Mouse (Mus musculus): ENCODE data around the gene Lta. TPM values are rescaled to one million over a fixed set of nuclear protein-coding genes. Genes with fewer than 3 reads are reported as not detected.

Gene Lta
- polyA plus RNA-seq, 1 experiment from 2014 or later: not detected

DNA sequence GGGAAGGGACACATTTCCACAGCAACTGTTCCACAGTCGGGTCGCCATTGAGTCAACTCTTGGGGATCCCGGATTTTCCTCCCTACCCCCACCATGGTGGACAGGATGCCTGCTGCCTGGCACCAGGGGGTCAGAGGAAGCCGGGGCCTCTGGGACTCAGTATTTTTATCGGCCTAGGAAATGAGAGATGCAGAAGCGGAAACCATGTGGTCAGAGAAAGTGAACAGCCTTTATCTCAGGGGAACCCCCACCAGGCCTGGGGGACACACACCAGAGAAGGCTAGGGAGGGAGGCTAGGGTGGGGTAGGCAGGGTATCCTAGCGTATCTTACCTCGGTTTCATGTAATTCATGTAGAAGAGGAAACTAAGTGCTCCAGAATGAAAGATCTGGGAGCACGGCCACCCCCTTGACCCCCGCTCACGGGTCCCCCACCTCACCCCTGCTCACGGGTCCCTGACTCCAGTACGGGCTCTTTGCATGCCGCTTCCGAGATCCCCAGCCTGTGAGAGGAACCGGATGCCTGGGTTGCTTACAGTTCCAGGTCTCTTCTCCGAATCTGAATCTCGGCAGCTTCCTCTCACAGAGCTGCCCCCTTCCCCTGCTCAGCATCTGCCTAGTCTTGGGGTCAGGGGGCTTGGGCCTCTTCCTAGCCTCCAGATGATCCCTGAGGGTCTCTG, 13.5 kb upstream of the Lta start:
- Histone ChIP-seq H3K36me3 (peaks cover 46% of the 10 kb centered on the region), H3K27ac (peak overlapping the region; percentile 0; the same call in 1 of the 2 replicates), H3K4me3 (no peak overlapping the region), H3K27me3 (ENCODE audit: insufficient read depth, poor library complexity, severe bottlenecking) (no peaks in the 10 kb centered on the region), H3K9me3 (no peaks in the 10 kb centered on the region), H3K4me1 (replicated peaks) (peaks cover 9% of the 10 kb centered on the region; the same call in 1 of the 2 replicates)
- 82% methylated on average over 18 of the region's 18 CpGs for WGBS
- DNase-seq (ENCODE audit: low spot score): no peak

GRCm38 (mm10) chr17:35213071-35213470, 7.9 kb upstream of the Lta start:
- H3K27ac ChIP-seq: no peak overlapping the region

DNA sequence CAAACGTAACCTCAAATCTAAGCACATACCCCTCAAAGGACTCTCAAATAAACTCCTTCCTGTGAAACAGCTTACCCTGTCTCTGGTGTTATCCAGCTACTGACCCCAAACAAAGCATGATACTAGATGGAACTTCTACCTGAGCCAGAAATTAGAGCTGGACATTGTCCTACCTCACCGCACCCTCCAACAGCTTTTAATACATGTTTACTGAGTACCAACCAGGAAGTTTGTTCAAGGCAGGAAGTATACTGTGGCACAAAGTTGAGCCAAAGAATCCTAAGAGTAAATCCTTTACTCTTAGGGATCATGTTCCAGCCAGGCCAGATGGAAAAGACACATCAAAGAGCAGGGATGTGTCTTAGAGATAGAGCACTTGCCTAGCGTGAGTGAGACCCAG, 5.4 kb upstream of the Lta start:
- H3K27me3 ChIP-seq (ENCODE audit: insufficient read depth, poor library complexity, severe bottlenecking): no peaks in the 10 kb centered on the region
- WGBS: 87% methylated on average over 3 of the region's 3 CpGs
- H3K36me3 ChIP-seq: no peaks in the 10 kb centered on the region
- no peaks in the 10 kb centered on the region for H3K9me3 ChIP-seq
- H3K27ac ChIP-seq: no peak overlapping the region
- H3K4me1 ChIP-seq (replicated peaks): 0 out of 2 replicates have a peak, but pooled peaks cover 3% of the 10 kb centered on the region
- no peak overlapping the region for H3K4me3 ChIP-seq
- no peak for DNase-seq (ENCODE audit: low spot score)

More at GRCm38 (mm10) chr17:35213071-35213470, 7.9 kb upstream of the Lta start:
- Histone ChIP-seq H3K9me3 (no peaks in the 10 kb centered on the region), H3K36me3 (no peaks in the 10 kb centered on the region), H3K4me1 (replicated peaks) (0 out of 2 replicates have a peak, but pooled peaks cover 3% of the 10 kb centered on the region), H3K4me3 (no peak overlapping the region), H3K27me3 (ENCODE audit: insufficient read depth, poor library complexity, severe bottlenecking) (no peaks in the 10 kb centered on the region)
- no peak for DNase-seq (ENCODE audit: low spot score)
- WGBS: 95% methylated on average over 5 of the region's 5 CpGs

DNA sequence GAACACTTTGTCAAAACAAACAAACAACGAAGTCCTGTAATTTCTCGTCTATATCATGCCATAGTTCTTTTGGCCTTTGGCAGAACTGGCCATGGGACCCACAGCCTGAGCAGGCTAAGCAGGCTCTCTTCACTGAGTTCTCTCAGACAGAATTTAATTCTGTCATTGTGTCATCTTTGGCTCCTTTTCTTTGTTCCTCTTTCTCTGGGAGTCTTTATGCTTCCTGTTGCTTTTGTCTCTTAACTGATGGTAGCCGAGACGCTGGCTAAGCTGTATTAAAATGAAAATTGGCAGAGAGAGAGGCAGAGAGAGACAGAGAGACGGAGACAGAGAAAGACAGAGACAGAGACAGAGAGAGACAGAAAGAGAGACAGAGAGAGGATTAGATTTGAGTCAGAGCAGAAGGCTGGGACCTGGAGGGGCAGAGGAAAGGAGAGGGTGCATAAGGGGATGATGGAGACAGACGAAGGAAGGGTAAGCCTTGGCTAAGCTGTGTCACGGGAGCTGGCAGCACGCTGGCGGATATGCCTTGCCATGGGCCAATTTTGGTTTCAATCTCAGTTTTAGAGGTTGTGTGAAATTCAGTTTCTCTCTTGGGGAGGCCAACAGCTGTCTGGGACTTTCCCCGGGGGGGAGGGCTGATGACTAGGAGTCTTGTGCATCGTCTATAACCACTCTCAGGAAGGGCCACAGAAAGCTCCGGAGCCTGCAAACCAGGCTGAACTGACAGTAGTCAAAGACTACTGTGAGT, 4.8 kb upstream of the Lta start:
- no peak overlapping the region for H3K27ac ChIP-seq
- H3K4me3 ChIP-seq: no peak overlapping the region
- WGBS: 78% methylated on average over 12 of the region's 12 CpGs
- no peaks in the 10 kb centered on the region for H3K36me3 ChIP-seq
- no peaks in the 10 kb centered on the region for H3K9me3 ChIP-seq
- no peak for DNase-seq (ENCODE audit: low spot score)
- peaks cover 5% of the 10 kb centered on the region for H3K27me3 ChIP-seq (ENCODE audit: insufficient read depth, poor library complexity, severe bottlenecking)
- peaks cover 8% of the 10 kb centered on the region; the same call in 1 of the 2 replicates for H3K4me1 ChIP-seq (replicated peaks)

- H3K9me3 ChIP-seq: no peaks in the 10 kb centered on the region
- DNase-seq (ENCODE audit: low spot score): no peak
- peaks cover 51% of the 10 kb centered on the region for H3K27me3 ChIP-seq (ENCODE audit: insufficient read depth, poor library complexity, severe bottlenecking)
- no peaks in the 10 kb centered on the region for H3K36me3 ChIP-seq
- H3K4me1 ChIP-seq (replicated peaks): peaks cover 16% of the 10 kb centered on the region; the same call in 1 of the 2 replicates
- no peak overlapping the region for H3K27ac ChIP-seq
- H3K4me3 ChIP-seq: no peak overlapping the region
- WGBS: 60% methylated on average over 10 of the region's 10 CpGs
Measured at GRCm38 (mm10) chr17:35205380-35205769, 224 bp upstream of the Lta start.

GRCm38 (mm10) chr17:35202442-35202841, 2.7 kb downstream of the Lta start:
- no peak overlapping the region for H3K4me3 ChIP-seq
- H3K27ac ChIP-seq: no peak overlapping the region
- peaks cover 12% of the 10 kb centered on the region; the same call in 1 of the 2 replicates for H3K4me1 ChIP-seq (replicated peaks)
- H3K9me3 ChIP-seq: no peaks in the 10 kb centered on the region
- no peak for DNase-seq (ENCODE audit: low spot score)
- no peaks in the 10 kb centered on the region for H3K36me3 ChIP-seq
- 78% methylated on average over 4 of the region's 4 CpGs for WGBS
- peaks cover 75% of the 10 kb centered on the region for H3K27me3 ChIP-seq (ENCODE audit: insufficient read depth, poor library complexity, severe bottlenecking)

GRCm38 (mm10) chr17:35201787-35202186, 3.4 kb downstream of the Lta start, which contains the start of gene Tnf:
Gene Tnf (minus strand): TSS chr17:35202007.
- 46% methylated on average over 13 of the region's 13 CpGs for WGBS
- H3K27me3 ChIP-seq (ENCODE audit: insufficient read depth, poor library complexity, severe bottlenecking): peaks cover 82% of the 10 kb centered on the region
- H3K4me1 ChIP-seq (replicated peaks): peaks cover 12% of the 10 kb centered on the region; the same call in 1 of the 2 replicates
- no peaks in the 10 kb centered on the region for H3K36me3 ChIP-seq
- DNase-seq (ENCODE audit: low spot score): no peak
- no peak within 1 kb of the TSS for H3K27ac ChIP-seq
- no peaks in the 10 kb centered on the region for H3K9me3 ChIP-seq
- H3K4me3 ChIP-seq: no peak within 1 kb of the TSS

GRCm38 (mm10) chr17:35201128-35201527, 4.0 kb downstream of the Lta start:
- H3K4me1 ChIP-seq (replicated peaks): peaks cover 16% of the 10 kb centered on the region
- H3K27ac ChIP-seq: no peak overlapping the region
- H3K4me3 ChIP-seq: no peak overlapping the region
- H3K36me3 ChIP-seq: no peaks in the 10 kb centered on the region
- peaks cover 88% of the 10 kb centered on the region for H3K27me3 ChIP-seq (ENCODE audit: insufficient read depth, poor library complexity, severe bottlenecking)
- 79% methylated on average over 11 of the region's 11 CpGs for whole genome bisulfite sequencing
- no peak for DNase-seq (ENCODE audit: low spot score)
- H3K9me3 ChIP-seq: no peaks in the 10 kb centered on the region

DNA sequence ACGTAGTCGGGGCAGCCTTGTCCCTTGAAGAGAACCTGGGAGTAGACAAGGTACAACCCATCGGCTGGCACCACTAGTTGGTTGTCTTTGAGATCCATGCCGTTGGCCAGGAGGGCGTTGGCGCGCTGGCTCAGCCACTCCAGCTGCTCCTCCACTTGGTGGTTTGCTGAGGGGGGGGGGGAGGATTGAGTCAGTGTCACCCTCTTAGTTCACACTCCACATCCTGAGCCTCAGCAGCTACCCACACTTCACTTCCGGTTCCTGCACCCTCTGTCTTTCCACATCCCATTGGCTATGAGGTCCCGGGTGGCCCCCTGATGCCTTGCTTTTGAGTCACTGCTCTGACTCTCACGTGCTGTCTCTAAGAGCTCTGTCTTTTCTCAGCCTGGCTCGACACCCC, 4.8 kb downstream of the Lta start:
- Histone ChIP-seq H3K9me3 (no peaks in the 10 kb centered on the region), H3K4me3 (no peak overlapping the region), H3K27me3 (ENCODE audit: insufficient read depth, poor library complexity, severe bottlenecking) (peaks cover 95% of the 10 kb centered on the region), H3K36me3 (no peaks in the 10 kb centered on the region), H3K4me1 (replicated peaks) (peaks cover 23% of the 10 kb centered on the region), H3K27ac (no peak overlapping the region)
- 86% methylated on average over 11 of the region's 11 CpGs for WGBS
- DNase-seq (ENCODE audit: low spot score): no peak

- Histone ChIP-seq H3K4me3 (no peak overlapping the region), H3K27ac (no peak overlapping the region), H3K4me1 (replicated peaks) (peaks cover 31% of the 10 kb centered on the region), H3K9me3 (no peaks in the 10 kb centered on the region), H3K36me3 (no peaks in the 10 kb centered on the region), H3K27me3 (ENCODE audit: insufficient read depth, poor library complexity, severe bottlenecking) (peaks cover 95% of the 10 kb centered on the region)
- 27% methylated on average over 8 of the region's 8 CpGs for WGBS
- DNase-seq (ENCODE audit: low spot score): no peak
Measured at GRCm38 (mm10) chr17:35198946-35199345, 6.2 kb downstream of the Lta start.

- Histone ChIP-seq H3K4me3 (no peak overlapping the region), H3K27me3 (ENCODE audit: insufficient read depth, poor library complexity, severe bottlenecking) (peaks cover 95% of the 10 kb centered on the region), H3K9me3 (no peaks in the 10 kb centered on the region), H3K4me1 (replicated peaks) (peaks cover 32% of the 10 kb centered on the region), H3K27ac (no peak overlapping the region), H3K36me3 (no peaks in the 10 kb centered on the region)
- 64% methylated on average over 7 of the region's 7 CpGs for WGBS
- no peak for DNase-seq (ENCODE audit: low spot score)
Measured at GRCm38 (mm10) chr17:35198029-35198428, 7.1 kb downstream of the Lta start.

- no peak overlapping the region for H3K4me3 ChIP-seq
Measured at GRCm38 (mm10) chr17:35197126-35197525, 8.0 kb downstream of the Lta start.

DNA sequence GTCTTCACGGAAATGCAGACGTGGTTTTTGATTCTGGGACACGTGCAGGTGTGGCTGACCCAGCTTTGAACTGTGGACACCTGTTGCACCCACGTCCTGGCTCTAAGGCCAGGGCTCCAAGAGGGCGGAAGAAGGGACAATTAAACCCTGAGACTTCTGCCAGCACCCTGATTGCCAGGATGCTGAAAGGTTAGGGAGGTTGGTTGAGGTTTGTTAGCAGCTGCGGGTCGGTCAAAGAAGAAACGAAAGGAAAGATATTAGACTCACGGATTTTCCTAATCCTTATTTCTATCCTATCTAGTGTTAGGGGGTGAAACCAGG, 8.9 kb downstream of the Lta start:
- H3K4me3 ChIP-seq: peak overlapping the region; percentile 56
- peaks cover 78% of the 10 kb centered on the region for H3K27me3 ChIP-seq (ENCODE audit: insufficient read depth, poor library complexity, severe bottlenecking)
- H3K36me3 ChIP-seq: no peaks in the 10 kb centered on the region
- 32% methylated on average over 9 of the region's 9 CpGs for WGBS
- H3K4me1 ChIP-seq (replicated peaks): peaks cover 26% of the 10 kb centered on the region
- no peak overlapping the region for H3K27ac ChIP-seq
- H3K9me3 ChIP-seq: no peaks in the 10 kb centered on the region
- no peak for DNase-seq (ENCODE audit: low spot score)

More at GRCm38 (mm10) chr17:35197126-35197525, 8.0 kb downstream of the Lta start:
- Histone ChIP-seq H3K9me3 (no peaks in the 10 kb centered on the region), H3K27me3 (ENCODE audit: insufficient read depth, poor library complexity, severe bottlenecking) (peaks cover 87% of the 10 kb centered on the region), H3K4me1 (replicated peaks) (peaks cover 32% of the 10 kb centered on the region), H3K27ac (no peak overlapping the region), H3K36me3 (no peaks in the 10 kb centered on the region)
- no peak for DNase-seq (ENCODE audit: low spot score)
- 46% methylated on average over 6 of the region's 6 CpGs for WGBS
